24 mouse cellular contexts compared by ENCODE assay signal in the genomic region with DNA sequence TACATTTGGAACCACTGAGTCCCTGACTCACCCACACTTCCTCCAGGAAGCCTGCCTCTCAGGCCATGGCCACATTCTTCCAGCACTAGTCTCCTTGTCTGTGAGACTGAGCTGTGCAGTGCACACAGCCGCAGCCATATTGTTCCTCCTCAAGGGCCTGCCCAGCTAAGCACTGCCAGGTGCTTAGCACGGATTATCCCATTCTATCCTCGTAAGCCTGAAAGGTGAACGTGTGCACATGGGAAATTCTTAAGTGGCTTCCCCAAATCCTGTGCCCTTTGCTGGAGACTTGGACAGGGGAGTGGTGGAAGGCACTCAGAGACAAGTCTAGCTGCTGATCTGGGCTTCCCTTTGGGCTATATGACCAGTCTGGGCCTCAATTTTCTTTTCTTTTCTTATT. TPM values are rescaled to one million over a fixed set of nuclear protein-coding genes. Genes with fewer than 3 reads are reported as not detected.
"Had no signal": no experiment of that assay in that cellular context is flagged by ENCODE, and none has a peak within 500 bp of the region (broad histone marks: within the 10 kb centered on the region; RNA-seq: fewer than 3 reads in every experiment).

No protein-coding gene starts in this region.

- H3K36me3 ChIP-seq: heart, embryonic 12.5 days; hindbrain, embryonic 13.5 days; hindbrain, embryonic 15.5 days; kidney, embryonic 15.5 days; limb, embryonic 10.5 days; limb, embryonic 12.5 days; liver, embryonic 13.5 days; liver, embryonic 15.5 days had no signal

- H3K9me3 ChIP-seq: heart, embryonic 12.5 days; hindbrain, embryonic 13.5 days; hindbrain, embryonic 15.5 days; kidney, embryonic 15.5 days; limb, embryonic 10.5 days; limb, embryonic 12.5 days; liver, embryonic 13.5 days; liver, embryonic 15.5 days had no signal

- H3K27ac ChIP-seq: heart, adult 2 months; hindbrain, embryonic 13.5 days; hindbrain, embryonic 15.5 days; hindbrain, postnatal 0 days; kidney, embryonic 15.5 days; kidney, postnatal 0 days; left cerebral cortex, adult 2 months; limb, embryonic 10.5 days; limb, embryonic 12.5 days; liver, embryonic 13.5 days; liver, embryonic 15.5 days had no signal

- ATAC-seq: hindbrain, postnatal 0 days; intestine, embryonic 16.5 days had no signal

- H3K4me1 ChIP-seq: hindbrain, embryonic 13.5 days; hindbrain, embryonic 15.5 days; kidney, embryonic 15.5 days; limb, embryonic 10.5 days; limb, embryonic 12.5 days; liver, embryonic 13.5 days; liver, embryonic 15.5 days had no signal

- H3K9ac ChIP-seq: heart, embryonic 12.5 days; hindbrain, embryonic 13.5 days; hindbrain, embryonic 15.5 days; kidney, embryonic 15.5 days; limb, embryonic 12.5 days; liver, embryonic 13.5 days; liver, embryonic 15.5 days had no signal

- DNase-seq: gastrocnemius, postnatal 14 days; heart, adult 2 months; heart, postnatal 10 days; kidney, adult 11 months; kidney, adult 2 months; kidney, adult 9 months; kidney, postnatal 14 days; kidney, postnatal 36 days; layer of hippocampus, adult 9-11 months; liver; liver, embryonic 13.5 days had no signal

- H3K4me2 ChIP-seq: heart, embryonic 12.5 days; hindbrain, embryonic 13.5 days; hindbrain, embryonic 15.5 days; kidney, embryonic 15.5 days; limb, embryonic 12.5 days; liver, embryonic 11.5 days; liver, embryonic 13.5 days; liver, embryonic 15.5 days had no signal

- H3K4me3 ChIP-seq: heart, adult 2 months; heart, embryonic 12.5 days; hindbrain, embryonic 13.5 days; hindbrain, embryonic 15.5 days; kidney, embryonic 15.5 days; left cerebral cortex, adult 2 months; limb, embryonic 10.5 days; limb, embryonic 12.5 days; liver, embryonic 13.5 days; liver, embryonic 15.5 days had no signal

- H3K27me3 ChIP-seq: hindbrain, embryonic 13.5 days; hindbrain, embryonic 15.5 days; kidney, embryonic 15.5 days; liver, embryonic 15.5 days had no signal

RNA-seq across cellular contexts. Expression of a gene that starts 29.6 kb away (rescaled TPM):
- total RNA-seq: hematopoietic stem cell, adult 5-6 weeks had no signal
- polyA plus RNA-seq: limb, embryonic 10.5 days; liver, embryonic 13.5 days; liver, embryonic 15.5 days had no signal
